Mouse (Mus musculus) kidney, postnatal 36 days (tissue): Measurements from ENCODE around the gene Rtl8b.
"Not testable (repeated sequence)": the region's sequence is repeated elsewhere in the genome, so short reads cannot be mapped to it uniquely, and the experiment has no call there.

Source experiments
- DNase-seq, 2 experiments: peaks; one replicate each; pipeline ENCODE4 v3.0.0; 2021 to 2022; ENCODE audit warnings: mixed read lengths in 2 of 2

The Rtl8b gene

GRCm38 (mm10) chrX:53670294-53670693 lies at the start of gene Rtl8b:
Rtl8b (minus strand) TSS chrX:53670408.
- DNase-seq, result peak; percentile 84 to 88

DNA sequence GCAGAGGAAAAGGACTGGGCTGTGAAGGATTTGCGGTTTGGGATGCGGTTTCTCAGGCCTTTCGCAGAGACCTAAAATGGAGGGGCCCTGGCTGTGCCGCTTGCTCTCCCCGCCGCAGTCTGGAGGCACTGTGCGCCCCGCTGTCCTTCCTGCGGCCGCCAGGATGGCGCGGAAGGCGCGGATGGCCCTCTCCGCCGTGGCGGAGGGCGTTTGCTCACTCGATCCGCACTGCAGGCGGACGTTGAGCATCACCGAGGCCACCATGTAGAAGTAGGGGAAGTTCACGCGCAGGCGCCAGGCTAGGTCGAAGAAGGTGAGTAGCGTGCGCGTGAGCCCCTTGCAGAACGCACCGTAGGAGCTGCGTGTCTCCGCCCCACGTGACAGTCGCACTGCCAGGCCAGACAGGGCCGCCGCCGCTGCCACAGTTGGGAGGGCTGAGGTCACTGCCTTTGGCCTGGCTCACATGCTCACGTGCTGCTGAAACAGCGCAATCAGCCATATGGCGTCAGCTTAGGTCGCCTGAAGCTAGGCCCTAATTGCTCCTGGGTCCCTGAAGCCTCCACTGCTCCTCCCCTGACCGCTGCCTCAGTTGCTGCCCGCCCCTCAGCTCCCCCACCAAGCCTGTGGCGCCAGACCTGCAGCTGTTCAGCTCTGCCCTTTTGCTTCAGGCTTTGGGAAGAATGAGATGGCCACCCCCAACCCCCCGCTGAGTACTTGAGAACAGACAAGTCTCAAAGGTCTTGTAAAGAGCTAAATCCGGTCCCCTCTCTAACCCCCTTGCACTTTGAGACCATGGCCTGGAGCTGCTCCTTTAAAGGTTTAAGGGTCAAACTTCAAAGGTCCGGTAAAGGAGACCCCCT lies 46.3 kb upstream of the Rtl8b start:
- peak; percentile 36 to 72 for DNase-seq

GRCm38 (mm10) chrX:53715942-53716322 lies 45.7 kb upstream of the Rtl8b start:
- no peak for DNase-seq

DNA sequence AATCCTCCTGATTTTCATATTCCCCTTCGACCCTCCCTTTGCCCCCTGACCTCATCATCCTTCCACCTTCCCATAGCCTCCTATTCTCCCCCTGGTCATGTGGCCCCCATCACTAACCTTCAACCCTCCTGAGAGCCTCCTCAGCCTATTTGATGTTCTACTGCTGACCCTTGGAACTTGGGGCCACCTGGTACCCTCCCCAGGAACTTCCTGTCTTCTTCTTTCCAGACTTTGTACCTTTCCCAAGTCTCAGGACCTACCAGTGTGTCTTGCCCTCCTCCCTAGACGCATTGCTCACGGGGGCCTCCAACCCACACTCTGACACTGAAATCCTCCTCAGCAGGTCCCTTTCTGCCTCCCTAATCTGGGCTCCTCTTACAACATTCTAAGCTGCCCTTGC lies 32.5 kb upstream of the Rtl8b start:
- peak in 1 of 2 experiments; percentile 7 for DNase-seq

DNA sequence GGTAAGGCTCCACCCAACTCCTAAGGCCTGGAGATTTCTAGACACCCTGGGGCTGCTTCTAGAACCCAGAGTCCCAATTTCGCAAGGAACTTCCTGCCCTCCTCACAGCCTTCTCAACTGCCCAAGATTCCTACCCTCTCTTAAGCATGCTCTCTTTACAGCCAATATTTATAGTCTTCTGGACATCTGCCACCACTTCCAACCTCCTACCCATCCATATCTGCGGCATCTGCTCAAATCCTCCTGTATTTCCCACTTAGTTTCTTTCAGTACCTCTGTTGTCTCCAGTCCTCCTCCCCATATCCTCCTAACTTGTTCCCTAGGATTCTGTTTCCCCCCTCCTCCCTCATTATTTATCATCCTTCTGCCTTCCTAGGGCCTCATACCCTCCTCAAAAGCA lies 29.0 kb upstream of the Rtl8b start:
- DNase-seq, result no peak

GRCm38 (mm10) chrX:53694008-53694777 lies 24.0 kb upstream of the Rtl8b start:
- no peak for DNase-seq

DNA sequence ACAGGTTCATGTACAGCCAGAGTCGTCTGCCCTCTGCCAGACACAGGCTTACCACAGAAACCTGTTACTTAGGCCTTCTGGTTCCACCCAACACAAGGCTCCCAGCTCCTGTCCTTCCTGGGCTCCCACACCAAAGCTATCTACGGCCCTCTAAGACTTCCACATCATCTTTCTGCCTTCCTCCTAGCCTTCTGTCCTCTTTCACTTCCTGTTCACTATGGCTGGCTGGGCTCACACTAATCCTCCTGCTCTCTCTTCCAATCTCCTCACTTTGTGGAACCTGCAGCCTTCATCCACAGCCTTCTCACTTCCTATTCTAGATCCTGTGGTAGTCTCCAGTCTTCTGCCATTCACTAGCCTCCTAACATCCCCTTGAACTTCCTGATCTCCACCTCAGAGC lies 22.9 kb upstream of the Rtl8b start:
- DNase-seq, result no peak

DNA sequence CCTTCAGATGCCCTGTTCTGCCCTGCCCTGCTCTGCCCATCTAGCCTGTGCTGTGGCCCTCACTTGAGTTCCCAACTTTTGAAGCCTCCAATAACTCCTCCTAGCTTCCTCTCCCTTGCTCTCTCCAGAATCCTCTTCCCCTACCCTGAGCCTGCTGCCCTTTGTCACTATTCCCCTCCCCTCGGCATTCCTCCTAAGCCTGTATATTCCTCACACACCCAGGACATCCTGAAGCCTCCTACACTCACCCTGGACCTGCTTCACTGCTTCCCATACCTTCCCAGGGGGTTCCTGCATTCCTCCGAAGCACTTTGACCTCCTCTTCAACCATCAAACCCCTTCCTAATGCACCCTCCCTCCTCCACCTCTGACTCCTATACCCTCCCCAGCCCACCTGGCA lies 21.9 kb upstream of the Rtl8b start:
- no peak for DNase-seq

DNA sequence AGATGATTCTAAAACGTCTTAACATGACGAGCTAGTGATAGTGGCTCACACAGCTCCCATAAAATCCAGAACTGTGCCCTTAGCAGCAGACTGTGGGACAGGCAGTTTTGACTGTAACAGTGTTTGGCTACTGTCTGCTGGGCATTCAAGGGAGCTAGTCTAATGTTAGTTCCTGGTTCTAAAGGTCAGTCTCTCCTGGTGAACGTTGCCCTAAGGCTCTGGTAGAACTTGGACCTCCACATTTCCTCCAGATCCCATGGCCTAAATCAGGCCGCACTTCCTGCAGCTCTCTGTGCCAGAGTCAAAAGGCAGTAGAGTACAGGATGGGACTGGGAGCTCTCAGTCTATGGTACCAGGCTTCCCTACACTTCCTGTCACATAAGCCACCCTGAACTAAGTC lies 14.5 kb upstream of the Rtl8b start:
- peak; percentile 23 to 45 for DNase-seq

DNA sequence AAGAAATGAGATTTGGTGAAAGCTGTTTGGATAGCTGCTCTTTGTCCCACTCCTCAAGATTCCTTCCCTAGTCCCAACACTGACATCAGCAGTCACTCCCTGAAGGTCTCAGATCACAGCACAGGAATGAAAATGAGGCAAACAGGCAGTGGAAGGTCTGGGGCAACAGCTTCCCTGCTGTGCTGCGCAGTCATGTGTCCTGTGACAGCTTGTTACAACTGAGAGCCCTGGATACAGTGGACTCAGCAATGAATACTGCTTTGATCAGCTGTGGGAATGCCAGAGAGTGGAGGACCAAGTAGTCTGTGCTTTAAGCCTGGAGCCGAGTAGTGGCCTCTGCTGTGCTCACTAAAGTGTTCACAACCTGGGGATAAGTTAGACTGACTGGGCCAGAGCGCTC lies 12.4 kb upstream of the Rtl8b start:
- peak in 1 of 2 experiments; percentile 5 for DNase-seq

DNA sequence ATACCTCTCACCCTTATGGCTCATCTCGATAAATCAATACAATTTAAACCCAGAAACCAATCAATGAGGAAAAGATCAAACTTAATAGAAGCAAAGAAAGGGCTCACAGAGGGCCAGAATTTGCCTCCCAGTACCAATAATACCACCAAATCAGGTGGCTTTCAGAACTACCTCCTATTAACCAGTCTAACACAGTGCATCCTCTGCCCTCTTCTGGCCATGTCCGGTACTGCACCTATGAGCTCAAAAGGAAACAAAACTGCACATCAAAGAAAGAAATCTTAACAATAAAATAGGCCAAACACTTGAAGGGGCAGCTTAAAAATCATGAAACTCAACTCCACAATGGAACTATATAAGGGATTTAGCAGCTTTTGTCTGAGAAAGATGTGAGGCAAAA lies 6.7 kb upstream of the Rtl8b start:
- peak; percentile 54 to 86 for DNase-seq

GRCm38 (mm10) chrX:53670696-53671095 lies 488 bp upstream of the Rtl8b start:
- DNase-seq, result not testable (repeated sequence)

DNA sequence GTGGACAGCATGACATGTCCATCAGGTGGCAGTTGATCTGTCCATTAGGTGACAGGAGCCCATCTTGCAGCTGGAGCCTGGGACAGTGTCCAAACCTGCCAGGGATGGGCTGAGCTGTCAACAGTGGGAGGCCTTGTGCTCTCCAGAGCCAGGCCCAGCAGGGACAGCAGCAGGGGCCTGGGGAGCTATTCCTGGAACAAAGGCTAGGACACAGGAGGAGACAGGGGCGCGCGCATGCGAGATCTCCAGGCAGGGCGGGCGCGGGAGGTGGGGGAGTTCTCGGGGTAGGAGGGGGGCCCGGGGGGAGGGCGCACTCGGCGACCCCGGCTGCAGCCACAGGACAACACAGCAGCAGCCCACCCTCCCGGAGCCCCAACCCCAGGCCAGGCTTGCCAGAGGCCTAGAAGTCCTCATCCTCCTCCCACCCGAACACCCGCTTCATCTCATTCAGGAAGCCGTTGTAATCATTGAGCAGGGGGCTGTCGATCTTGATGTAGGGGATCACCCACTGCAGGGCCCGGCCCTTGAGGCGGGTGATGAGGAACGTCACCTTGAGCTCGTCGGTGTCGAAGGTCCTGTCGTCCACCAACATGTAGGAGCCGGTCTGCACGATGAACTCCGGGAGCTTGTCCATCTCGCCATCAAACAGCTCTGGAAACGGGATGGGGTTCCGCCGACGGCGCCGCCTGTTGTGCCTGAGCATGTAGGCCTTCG lies 494 bp downstream of the Rtl8b start:
- DNase-seq, result not testable (repeated sequence)

GRCm38 (mm10) chrX:53652917-53653316 lies 17.3 kb downstream of the Rtl8b start:
- not testable (repeated sequence) for DNase-seq

DNA sequence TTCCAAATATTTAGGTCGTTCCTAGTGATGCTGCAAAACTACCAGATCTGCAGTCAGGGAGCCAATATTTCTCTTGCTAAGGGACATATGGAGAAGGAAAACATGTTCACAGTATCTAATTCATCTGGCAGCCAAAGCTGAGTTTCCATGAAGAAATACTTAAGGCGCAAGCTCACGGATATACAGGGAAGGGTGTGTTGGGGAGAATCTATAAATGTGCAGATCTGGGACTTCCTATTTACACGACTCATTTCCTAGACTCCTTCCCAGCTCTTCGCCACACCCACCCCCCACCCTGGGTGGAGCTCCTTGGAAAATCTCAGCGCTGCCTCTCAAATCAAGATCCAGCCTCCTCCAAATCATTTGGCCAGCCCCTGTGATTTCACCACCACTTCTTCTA lies 24.3 kb downstream of the Rtl8b start:
- DNase-seq, result peak; percentile 1 to 9

DNA sequence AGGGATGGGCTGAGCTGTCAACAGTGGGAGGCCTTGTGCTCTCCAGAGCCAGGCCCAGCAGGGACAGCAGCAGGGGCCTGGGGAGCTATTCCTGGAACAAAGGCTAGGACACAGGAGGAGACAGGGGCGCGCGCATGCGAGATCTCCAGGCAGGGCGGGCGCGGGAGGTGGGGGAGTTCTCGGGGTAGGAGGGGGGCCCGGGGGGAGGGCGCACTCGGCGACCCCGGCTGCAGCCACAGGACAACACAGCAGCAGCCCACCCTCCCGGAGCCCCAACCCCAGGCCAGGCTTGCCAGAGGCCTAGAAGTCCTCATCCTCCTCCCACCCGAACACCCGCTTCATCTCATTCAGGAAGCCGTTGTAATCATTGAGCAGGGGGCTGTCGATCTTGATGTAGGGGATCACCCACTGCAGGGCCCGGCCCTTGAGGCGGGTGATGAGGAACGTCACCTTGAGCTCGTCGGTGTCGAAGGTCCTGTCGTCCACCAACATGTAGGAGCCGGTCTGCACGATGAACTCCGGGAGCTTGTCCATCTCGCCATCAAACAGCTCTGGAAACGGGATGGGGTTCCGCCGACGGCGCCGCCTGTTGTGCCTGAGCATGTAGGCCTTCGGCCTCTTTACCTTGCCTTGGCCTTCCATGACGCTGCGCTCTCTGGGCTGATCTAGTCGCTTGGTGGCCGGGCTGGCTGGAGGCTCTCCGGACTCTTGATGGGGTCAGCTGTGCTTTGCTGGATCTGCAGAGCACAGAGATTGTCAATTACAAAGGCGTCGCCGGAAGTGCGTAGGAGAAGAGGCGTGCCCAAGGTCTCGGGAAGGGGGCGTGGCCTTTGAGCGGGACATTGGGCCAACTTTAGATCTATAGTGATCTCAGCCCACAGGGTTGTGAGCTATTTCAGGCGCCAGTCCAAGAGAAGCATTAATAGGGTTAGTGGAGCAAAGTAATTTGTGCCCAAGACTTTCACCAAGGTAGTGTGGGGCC lies 26.9 kb downstream of the Rtl8b start, which contains the start of gene Rtl8a:
Gene Rtl8a (minus strand): TSS at position 703 of the 982 bp plus-strand sequence.
- peak; percentile 85 to 88 for DNase-seq

- DNase-seq, result not testable (repeated sequence)
These were observed 27.6 kb downstream of the Rtl8b start for GRCm38 (mm10) chrX:53642604-53642979.

DNA sequence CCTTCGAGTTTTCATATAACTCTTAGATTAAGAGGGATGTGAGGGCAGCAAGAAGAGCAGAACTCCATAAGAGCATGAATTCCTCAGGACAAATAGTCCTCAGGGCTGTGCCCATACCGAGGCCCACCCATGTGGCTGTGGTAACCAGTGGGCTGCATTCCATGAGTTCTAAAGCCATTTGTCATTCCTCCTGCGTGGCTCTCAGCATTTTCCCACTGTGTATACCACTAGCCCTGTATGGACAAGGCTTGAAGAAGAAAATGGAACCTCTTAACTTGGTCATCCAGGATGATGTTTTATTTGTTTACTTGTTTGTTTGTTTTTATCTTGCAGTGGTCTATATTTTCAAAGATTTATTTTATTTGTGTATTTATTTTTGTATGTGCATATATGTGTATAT lies 32.1 kb downstream of the Rtl8b start:
- DNase-seq, result not testable (repeated sequence)
